In genomic region chr12:24252071-24252874, GRCm38 (mm10) we compare ENCODE assay signal across 8 mouse cellular contexts.
DNase-seq lines count a peak whose midpoint lies in the region; ATAC-seq lines count a peak whose summit lies in the region.
"Not testable (repeated sequence)": the region's sequence is repeated elsewhere in the genome, so short reads cannot be mapped to it uniquely, and the experiment has no call there.

No protein-coding gene starts in this region.

- H3K9ac ChIP-seq in heart, embryonic 11.5 days (ENCODE audit: low read depth, low read length): peak overlapping the region; percentile 79
- H3K9ac ChIP-seq in intestine, embryonic 15.5 days: peak overlapping the region; percentile 69
- peak overlapping the region; percentile 84 for H3K9ac ChIP-seq in limb, embryonic 11.5 days (ENCODE audit: low read length)

- H3K27me3 ChIP-seq in forebrain, embryonic 10.5 days (ENCODE audit: poor library complexity, severe bottlenecking); heart, embryonic 11.5 days (ENCODE audit: control insufficient read depth, insufficient read depth, low read length); intestine, embryonic 15.5 days (replicated peaks); limb, embryonic 11.5 days (ENCODE audit: control insufficient read depth, insufficient read depth, low read length): not testable (repeated sequence)

- H3K36me3 ChIP-seq in forebrain, embryonic 10.5 days (replicated peaks); heart, embryonic 11.5 days (ENCODE audit: control insufficient read depth, insufficient read depth, low read length); intestine, embryonic 15.5 days; limb, embryonic 11.5 days (ENCODE audit: control insufficient read depth, insufficient read depth, low read length): not testable (repeated sequence)

- peak; percentile 51 for DNase-seq in adrenal gland, adult 2 months
- DNase-seq in forebrain, embryonic 10.5 days (ENCODE audit: extremely low spot score, low spot score): peak; percentile 45
- DNase-seq in limb, embryonic 11.5 days (ENCODE audit: low spot score): peak; percentile 55
- peak; percentile 42 to 54 for DNase-seq in lung, postnatal 4 days
- DNase-seq in retina, postnatal 1 day: peak; percentile 37
- peak; percentile 34 for DNase-seq in thymus, postnatal 25 days

- H3K4me2 ChIP-seq in heart, embryonic 11.5 days: peak overlapping the region; percentile 61
- peak overlapping the region; percentile 59 for H3K4me2 ChIP-seq in intestine, embryonic 15.5 days (replicated peaks)
- peak overlapping the region; percentile 25; the same call in 1 of the 2 replicates for H3K4me2 ChIP-seq in limb, embryonic 11.5 days (ENCODE audit: low read depth, severe bottlenecking)

- H3K4me3 ChIP-seq in forebrain, embryonic 10.5 days: peak overlapping the region; percentile 61
- H3K4me3 ChIP-seq in heart, embryonic 11.5 days (ENCODE audit: low read depth, low read length): peak overlapping the region; percentile 59
- peak overlapping the region; percentile 64 for H3K4me3 ChIP-seq in intestine, embryonic 15.5 days (replicated peaks)
- peak overlapping the region; percentile 52 for H3K4me3 ChIP-seq in limb, embryonic 11.5 days (ENCODE audit: low read depth, low read length)

- H3K4me1 ChIP-seq in forebrain, embryonic 10.5 days; heart, embryonic 11.5 days (ENCODE audit: control insufficient read depth, insufficient read depth, low read length); intestine, embryonic 15.5 days (replicated peaks); limb, embryonic 11.5 days (ENCODE audit: control insufficient read depth, insufficient read depth, low read length): not testable (repeated sequence)

- 3% methylated on average over 63 of the region's 77 CpGs for WGBS in forebrain, embryonic 10.5 days
- WGBS in heart, embryonic 11.5 days (ENCODE audit: insufficient replicate concordance): under 1% methylated on average over 52 of the region's 77 CpGs
- under 1% methylated on average over 58 of the region's 77 CpGs for WGBS in intestine, embryonic 15.5 days
- WGBS in limb, embryonic 11.5 days: under 1% methylated on average over 52 of the region's 77 CpGs

- peak overlapping the region; percentile 89 for H3K27ac ChIP-seq in forebrain, embryonic 10.5 days
- H3K27ac ChIP-seq in heart, embryonic 11.5 days (ENCODE audit: low read depth, low read length); limb, embryonic 11.5 days (replicated peaks; ENCODE audit: low read depth, low read length): not testable (repeated sequence)
- 0 out of 2 replicates have a peak overlapping the region, but pooled peaks have one; percentile 22 for H3K27ac ChIP-seq in intestine, embryonic 15.5 days

- not testable (repeated sequence) for H3K9me3 ChIP-seq in forebrain, embryonic 10.5 days; heart, embryonic 11.5 days (replicated peaks; ENCODE audit: control insufficient read depth, low read length); intestine, embryonic 15.5 days; limb, embryonic 11.5 days (ENCODE audit: control insufficient read depth, low read length)

- ATAC-seq in heart, embryonic 11.5 days (replicated peaks; ENCODE audit: insufficient number of reproducible peaks, low FRiP score, low TSS enrichment); intestine, embryonic 15.5 days; limb, embryonic 11.5 days (ENCODE audit: insufficient number of reproducible peaks, low FRiP score, low TSS enrichment, low read depth): not testable (repeated sequence)
